Comparison of ENCODE assay signal across 15 mouse cellular contexts in the genomic region with DNA sequence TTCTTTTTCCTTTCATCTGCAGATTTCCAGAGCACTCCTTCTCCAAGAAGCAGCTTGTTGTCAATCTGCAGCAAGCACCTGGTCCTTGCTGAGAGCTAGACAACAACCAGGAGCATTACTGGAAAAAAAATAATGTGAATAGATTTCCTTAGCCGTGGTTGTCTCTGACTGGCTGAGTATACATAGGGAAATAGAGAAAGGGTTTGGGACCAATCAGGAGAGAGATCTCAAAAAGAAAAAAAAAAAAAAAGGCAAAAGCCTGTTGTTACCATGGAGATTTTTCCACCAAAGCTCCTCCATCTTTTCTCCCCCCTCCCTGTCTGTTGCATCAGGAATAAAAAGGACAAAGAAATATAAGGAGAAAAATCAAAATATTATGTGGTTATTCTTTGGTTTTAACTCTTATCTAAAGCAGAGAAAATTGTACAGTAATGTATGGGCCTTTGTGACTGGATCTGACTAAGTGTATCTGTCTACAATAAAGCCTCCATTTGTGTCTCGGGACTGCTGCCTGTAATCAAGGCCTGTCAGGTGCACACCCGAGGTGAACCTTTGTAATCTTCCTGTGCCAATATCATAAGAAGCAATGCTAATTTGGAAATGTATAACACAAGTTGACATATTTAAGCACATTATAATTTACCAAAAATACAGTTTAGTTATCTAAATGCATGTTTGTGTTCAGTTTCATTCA.
DNase-seq lines count a peak whose midpoint lies in the region; ATAC-seq and TF ChIP-seq lines count a peak whose summit lies in the region.
"Had no signal": no experiment of that assay in that cellular context is flagged by ENCODE, and none has a peak within 500 bp of the region (broad histone marks: within the 10 kb centered on the region; RNA-seq: fewer than 3 reads in every experiment).

No protein-coding gene starts in this region.

- H3K9ac ChIP-seq in forebrain, postnatal 0 days, result no peak overlapping the region
- no peak overlapping the region for H3K9ac ChIP-seq in midbrain, embryonic 16.5 days (ENCODE audit: low read depth, low read length)
- no peak overlapping the region for H3K9ac ChIP-seq in lung, postnatal 0 days (replicated peaks; ENCODE audit: low read depth)
- H3K9ac ChIP-seq: lung, embryonic 14.5 days had no signal

- peak overlapping the region; percentile 48; the same call in 1 of the 2 replicates for H3K27ac ChIP-seq in layer of hippocampus, adult 2 months
- no peak overlapping the region for H3K27ac ChIP-seq in forebrain, postnatal 0 days (ENCODE audit: low read depth, low read length)
- peak overlapping the region; percentile 50; the same call in 1 of the 2 replicates for H3K27ac ChIP-seq in midbrain, embryonic 16.5 days (ENCODE audit: low read length)
- H3K27ac ChIP-seq in lung, postnatal 0 days (ENCODE audit: low read length), result no peak overlapping the region

- H3K27me3 ChIP-seq in forebrain, postnatal 0 days (ENCODE audit: insufficient read depth, low read length), result no peaks in the 10 kb centered on the region
- H3K27me3 ChIP-seq in midbrain, embryonic 16.5 days (ENCODE audit: control insufficient read depth, insufficient read depth, low read depth, low read length), result no peaks in the 10 kb centered on the region
- H3K27me3 ChIP-seq in lung, postnatal 0 days (replicated peaks; ENCODE audit: insufficient read depth, low read length), result no peaks in the 10 kb centered on the region

- H3K4me3 ChIP-seq in layer of hippocampus, adult 2 months, result peak overlapping the region; percentile 39
- H3K4me3 ChIP-seq in forebrain, postnatal 0 days (ENCODE audit: low read depth, low read length), result peak overlapping the region; percentile 27
- H3K4me3 ChIP-seq in midbrain, embryonic 16.5 days (ENCODE audit: low read depth, low read length), result peak overlapping the region; percentile 35
- no peak overlapping the region for H3K4me3 ChIP-seq in lung, postnatal 0 days (ENCODE audit: low read depth, low read length)
- H3K4me3 ChIP-seq: myocyte had no signal

- peak; percentile 96 for ATAC-seq in forebrain, postnatal 0 days
- peak; percentile 82 for ATAC-seq in midbrain, embryonic 16.5 days
- no peak for ATAC-seq in lung, postnatal 0 days

- TF ChIP-seq CTCF in layer of hippocampus, adult 2 months (conservative IDR thresholded peaks at IDR 0.05), result no peak
- no peak for TF ChIP-seq CTCF in forebrain, postnatal 0 days (IDR thresholded peaks at IDR 0.05; ENCODE audit: low read depth)
- TF ChIP-seq CTCF in lung, postnatal 0 days (IDR thresholded peaks at IDR 0.05), result no peak

- peak; percentile 4 to 9 for DNase-seq in layer of hippocampus, adult 2 months (ENCODE audit: low spot score in 2 of 2)
- no peak for DNase-seq in layer of hippocampus, adult 9-10 months (ENCODE audit: low spot score)
- peak; percentile 36 for DNase-seq in brain, embryonic 18.5 days (ENCODE audit: low read depth, low spot score)
- peak; percentile 38 for DNase-seq in forebrain, postnatal 0 days
- no peak for DNase-seq in liver
- no peak for DNase-seq in heart, adult 11 months
- no peak for DNase-seq in lung, postnatal 0 days (ENCODE audit: low spot score)
- DNase-seq: cerebellum, adult 9-10 months; embryo, embryonic 11 days; kidney, adult 9 months; lung, embryonic 14.5 days; right cerebral cortex, postnatal 25 days had no signal

- no peaks in the 10 kb centered on the region for H3K9me3 ChIP-seq in forebrain, postnatal 0 days (ENCODE audit: low read length)
- no peaks in the 10 kb centered on the region for H3K9me3 ChIP-seq in midbrain, embryonic 16.5 days (replicated peaks; ENCODE audit: control insufficient read depth, low read length, poor library complexity, severe bottlenecking)
- H3K9me3 ChIP-seq in lung, postnatal 0 days (ENCODE audit: low read length), result no peaks in the 10 kb centered on the region

- H3K4me1 ChIP-seq in forebrain, postnatal 0 days (ENCODE audit: insufficient read depth), result no peaks in the 10 kb centered on the region
- H3K4me1 ChIP-seq in midbrain, embryonic 16.5 days (ENCODE audit: control insufficient read depth, insufficient read depth, low read length), result no peaks in the 10 kb centered on the region
- H3K4me1 ChIP-seq in lung, postnatal 0 days (ENCODE audit: insufficient read depth, low read depth, low read length), result no peaks in the 10 kb centered on the region

- peak overlapping the region; percentile 20 for H3K4me2 ChIP-seq in forebrain, postnatal 0 days (ENCODE audit: low read depth)
- peak overlapping the region; percentile 45 for H3K4me2 ChIP-seq in midbrain, embryonic 16.5 days (ENCODE audit: low read length)
- no peak overlapping the region for H3K4me2 ChIP-seq in lung, postnatal 0 days (replicated peaks; ENCODE audit: low read depth, low read length)
- H3K4me2 ChIP-seq: liver, embryonic 11.5 days; lung, embryonic 14.5 days had no signal

- WGBS in forebrain, postnatal 0 days, result 50% methylated on average over 3 of the region's 3 CpGs
- 53% methylated on average over 3 of the region's 3 CpGs for WGBS in midbrain, embryonic 16.5 days
- WGBS in lung, postnatal 0 days, result 56% methylated on average over 3 of the region's 3 CpGs

- H3K36me3 ChIP-seq in forebrain, postnatal 0 days (ENCODE audit: insufficient read depth), result no peaks in the 10 kb centered on the region
- H3K36me3 ChIP-seq in midbrain, embryonic 16.5 days (ENCODE audit: control insufficient read depth, insufficient read depth, low read length), result no peaks in the 10 kb centered on the region
- no peaks in the 10 kb centered on the region for H3K36me3 ChIP-seq in lung, postnatal 0 days (ENCODE audit: insufficient read depth, low read length)

- no peak for TF ChIP-seq EP300 in lung, postnatal 0 days (IDR thresholded peaks at IDR 0.05)

Comparison
In these comparisons a context has a peak if more than half of its experiments do, and no peak if none do; other contexts are left out.
1. DNase-seq: peak in layer of hippocampus, adult 2 months (2 of 2), brain, embryonic 18.5 days (single experiment) and forebrain, postnatal 0 days (single experiment); none in layer of hippocampus, adult 9-10 months (single experiment), liver (single experiment), heart, adult 11 months (single experiment) and lung, postnatal 0 days (single experiment).
2. H3K27ac ChIP-seq: peak in layer of hippocampus, adult 2 months (single experiment) and midbrain, embryonic 16.5 days (single experiment); none in forebrain, postnatal 0 days (single experiment) and lung, postnatal 0 days (single experiment).